Mouse (Mus musculus) cerebellum, adult 2 months (tissue): ENCODE measurements around the gene Mafg. TPM values are rescaled to one million over a fixed set of nuclear protein-coding genes. Genes with fewer than 3 reads are reported as not detected.

ENCODE experiments used
- DNase-seq, 2 experiments: peaks; one replicate each; pipeline ENCODE4 v3.0.0; 2021
- H3K27ac ChIP-seq: fragments of 200-500 bp; 2 replicates; pipeline ENCODE4 v1.5.1; 2012; ENCODE audit warnings: low read length, control low read depth, inconsistent platforms; ENCODE audit not compliant: insufficient read depth
- H3K27me3 ChIP-seq: fragments of 200-500 bp; 2 replicates; pipeline ENCODE4 v1.6.1; 2012; ENCODE audit warnings: inconsistent platforms, mild to moderate bottlenecking, low read length, moderate library complexity; ENCODE audit not compliant: control insufficient read depth, insufficient read depth
- H3K4me1 ChIP-seq: fragments of 200-500 bp; 2 replicates; pipeline ENCODE4 v1.6.1; 2011; ENCODE audit warnings: low read length; ENCODE audit not compliant: control insufficient read depth, insufficient read depth
- H3K4me3 ChIP-seq: fragments of 200-500 bp; replicated peaks from 2 replicates; pipeline ENCODE3; 2011; ENCODE audit warnings: mild to moderate bottlenecking, low read depth, low read length, control low read depth; ENCODE audit not compliant: insufficient read depth
- CTCF ChIP-seq: fragments of 200-500 bp; IDR thresholded peaks from 2 replicates; pipeline ENCODE4 v1.5.1; 2011; ENCODE audit warnings: low read depth, mild to moderate bottlenecking, control low read depth, low read length, moderate library complexity, borderline replicate concordance; ENCODE audit not compliant: insufficient read depth
- POLR2A ChIP-seq: fragments of 200-500 bp; IDR thresholded peaks from 2 replicates; pipeline ENCODE4 v1.6.1; 2011; ENCODE audit warnings: low read length, control low read depth, borderline replicate concordance; ENCODE audit not compliant: insufficient read depth
- WGBS: fragments of 180-500 bp; shearing (Covaris S2); methylation state at CpG from one replicate; pipeline ENCODE4 v1.1.7; 2018; 5-methylcytosine and 5-hydroxymethylcytosine counted together
- polyA plus RNA-seq: library from polyadenylated mRNA; depleted of rRNA; stranded (reverse); fragments of >200 nt; gene quantifications from 2 replicates; pipeline ENCODE4 v1.2.3, GENCODE M21; 2012

Gene Mafg
- polyA plus RNA-seq, 1 experiment, result 65.3 TPM

DNA sequence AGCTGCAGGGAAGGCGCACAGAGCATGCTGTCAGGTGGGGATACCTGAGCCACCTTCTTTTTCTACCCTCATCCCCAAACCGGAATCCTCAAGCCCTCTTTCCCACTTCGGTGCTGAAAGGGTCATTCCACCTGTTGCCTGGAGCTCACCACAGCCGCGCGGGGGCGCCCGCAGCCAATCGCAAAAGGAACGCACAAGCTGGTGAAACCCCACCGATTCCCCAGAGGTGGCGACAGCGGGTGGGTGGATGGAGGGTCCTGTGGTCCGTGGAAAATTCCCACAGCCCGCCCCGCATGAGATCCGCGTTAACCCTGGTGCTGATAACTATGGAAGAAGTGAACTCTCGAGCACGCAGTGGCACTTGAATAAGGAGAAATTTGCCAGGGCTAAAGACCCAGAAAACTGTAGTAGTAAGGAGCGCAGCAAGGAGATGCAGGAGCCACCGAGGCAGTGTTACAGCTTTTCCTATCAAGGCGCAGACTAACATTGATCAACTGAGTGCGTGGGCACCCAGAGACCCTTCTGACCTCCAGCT lies 25.5 kb upstream of the Mafg start:
- Histone ChIP-seq H3K4me1 (no peaks in the 10 kb centered on the region), H3K27ac (no peak overlapping the region), H3K27me3 (peaks cover 11% of the 10 kb centered on the region; the same call in 1 of the 2 replicates), H3K4me3 (no peak overlapping the region)
- WGBS, result 3% methylated on average over 24 of the region's 24 CpGs
- TF ChIP-seq POLR2A, result no peak
- peak; percentile 68 for TF ChIP-seq CTCF
- DNase-seq, result peak; percentile 57 to 63

- Histone ChIP-seq H3K4me3 (no peak overlapping the region), H3K27me3 (peaks cover 11% of the 10 kb centered on the region; the same call in 1 of the 2 replicates), H3K4me1 (no peaks in the 10 kb centered on the region), H3K27ac (no peak overlapping the region)
- WGBS, result 86% methylated on average over 4 of the region's 4 CpGs
- DNase-seq, result no peak
- TF ChIP-seq CTCF (no peak), POLR2A (no peak)
Measured at GRCm38 (mm10) chr11:120657301-120657700, 23.9 kb upstream of the Mafg start.

- Histone ChIP-seq H3K27me3 (no peaks in the 10 kb centered on the region; the same call in 1 of the 2 replicates), H3K4me3 (no peak overlapping the region), H3K4me1 (no peaks in the 10 kb centered on the region), H3K27ac (no peak overlapping the region)
- TF ChIP-seq POLR2A (no peak), CTCF (no peak)
- WGBS, result 79% methylated on average over 3 of the region's 3 CpGs
- no peak for DNase-seq
Measured at GRCm38 (mm10) chr11:120654741-120655140, 21.3 kb upstream of the Mafg start.

DNA sequence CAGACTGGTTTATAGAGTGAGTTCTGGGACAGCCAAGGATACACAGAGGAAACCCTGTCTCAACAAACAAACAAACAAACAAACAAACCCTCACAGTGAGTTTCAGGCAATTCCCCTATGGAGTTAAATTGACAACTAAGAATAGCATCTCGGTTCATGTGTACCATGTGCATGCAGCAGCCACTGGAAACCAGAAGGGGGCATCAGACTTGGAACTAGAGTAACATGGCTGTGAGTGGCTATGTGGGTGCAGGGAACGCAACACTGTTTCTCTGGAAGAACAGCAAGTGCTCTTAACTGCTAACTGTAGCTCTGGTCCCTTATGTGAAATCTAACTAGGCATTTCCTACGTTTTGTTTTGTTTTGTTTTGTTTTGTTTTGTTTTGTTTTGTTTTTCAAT lies 18.5 kb upstream of the Mafg start:
- H3K4me3 ChIP-seq, result no peak overlapping the region
- H3K27ac ChIP-seq, result no peak overlapping the region
- TF ChIP-seq CTCF (no peak), POLR2A (no peak)
- WGBS, result 67% methylated on average over 3 of the region's 3 CpGs
- H3K4me1 ChIP-seq, result no peaks in the 10 kb centered on the region
- H3K27me3 ChIP-seq, result no peaks in the 10 kb centered on the region
- DNase-seq, result no peak

DNA sequence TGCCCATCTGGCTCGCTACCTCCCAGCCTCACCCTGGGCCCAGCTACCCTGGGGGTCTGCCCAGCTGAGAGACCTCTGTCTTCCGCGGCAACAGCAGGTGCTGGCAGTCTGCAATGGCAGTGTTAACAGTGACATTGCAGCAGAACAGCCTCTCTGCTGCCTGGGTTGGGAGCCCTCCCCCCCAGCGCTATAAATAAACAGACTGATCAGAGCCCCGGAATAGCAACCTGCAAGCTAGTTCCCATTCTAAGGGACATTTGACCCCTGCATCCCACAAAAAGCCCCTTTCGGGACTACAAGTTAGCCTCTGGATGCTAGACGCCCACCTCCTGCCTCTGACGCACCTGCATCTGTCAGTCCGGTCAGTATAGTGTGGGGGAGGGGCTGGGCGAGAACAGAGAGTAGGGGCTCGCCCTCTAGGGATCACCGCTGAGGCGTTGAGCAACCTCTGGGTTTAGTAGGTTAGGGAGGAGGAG lies 14.6 kb upstream of the Mafg start, which contains the start of gene Myadml2:
Gene Myadml2, minus strand, starts transcription at position 158 of the 476 bp plus-strand sequence.
- Histone ChIP-seq H3K4me1 (no peaks in the 10 kb centered on the region), H3K4me3 (peak within 1 kb of the TSS; percentile 79), H3K27ac (peak within 1 kb of the TSS; percentile 73), H3K27me3 (no peaks in the 10 kb centered on the region)
- DNase-seq, result peak; percentile 56 to 66
- WGBS, result 7% methylated on average over 13 of the region's 13 CpGs
- TF ChIP-seq POLR2A (no peak), CTCF (no peak)

DNA sequence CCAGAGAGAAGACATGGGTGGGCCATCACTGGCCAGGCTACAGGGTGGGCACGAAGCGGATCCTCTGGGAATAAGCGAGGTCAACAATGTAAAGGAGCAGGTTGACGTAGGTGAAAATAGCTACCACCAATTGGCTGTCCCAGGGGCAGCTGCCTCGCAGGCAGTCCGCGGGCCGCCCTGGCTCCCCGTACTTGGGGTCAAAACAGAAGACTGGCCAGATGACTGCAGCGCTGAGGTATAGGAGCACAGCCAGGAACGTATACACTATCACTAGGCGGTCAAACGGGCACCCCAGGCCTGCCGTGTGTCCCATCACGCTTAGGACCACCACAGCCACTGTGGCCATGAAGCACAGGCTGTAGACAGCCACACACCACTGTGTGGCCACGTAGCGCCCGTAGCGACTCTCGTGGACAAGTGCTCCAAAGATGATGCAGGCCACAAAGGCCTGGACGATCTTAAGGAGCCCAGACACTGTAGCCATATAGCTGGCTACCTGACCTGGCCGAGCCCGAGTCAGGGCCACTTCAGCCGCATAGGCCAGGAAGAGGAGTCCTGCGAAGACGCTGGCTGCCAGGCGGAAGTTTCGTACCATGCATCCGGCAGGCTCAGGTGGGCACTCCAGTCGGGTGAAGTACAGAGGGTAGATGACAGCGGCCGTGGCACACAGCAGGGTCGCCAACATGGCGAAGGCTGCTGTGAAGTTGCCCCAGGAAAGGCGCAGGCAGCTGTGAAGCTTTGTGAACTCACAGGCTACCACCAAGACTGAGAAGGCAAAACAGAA lies 13.8 kb upstream of the Mafg start:
- no peaks in the 10 kb centered on the region for H3K27me3 ChIP-seq
- no peak overlapping the region for H3K27ac ChIP-seq
- peak in 1 of 2 experiments; percentile 42 for DNase-seq
- H3K4me3 ChIP-seq, result no peak overlapping the region
- WGBS, result 90% methylated on average over 35 of the region's 35 CpGs
- no peaks in the 10 kb centered on the region for H3K4me1 ChIP-seq
- no peak for TF ChIP-seq CTCF
- no peak for TF ChIP-seq POLR2A

GRCm38 (mm10) chr11:120643601-120643987 lies 10.2 kb upstream of the Mafg start, which contains the start of gene Pycr1:
Pycr1 (minus strand) TSS chr11:120643769.
- under 1% methylated on average over 15 of the region's 15 CpGs for WGBS
- peak; percentile 95 for DNase-seq
- Histone ChIP-seq H3K4me1 (no peaks in the 10 kb centered on the region), H3K27me3 (no peaks in the 10 kb centered on the region), H3K27ac (no peak within 1 kb of the TSS), H3K4me3 (peak within 1 kb of the TSS; percentile 63)
- TF ChIP-seq POLR2A (no peak), CTCF (no peak)
